Mouse (Mus musculus) heart, embryonic 14.5 days (tissue): Measurements from ENCODE around the gene Ebf1. TPM values are rescaled to one million over a fixed set of nuclear protein-coding genes. Genes with fewer than 3 reads are reported as not detected.

Experiments
- ATAC-seq: fragments of 200-750 bp; cut with Nextera tagmentation; 2 replicates; pipeline ENCODE4 v1.8.0; 2017; ENCODE audit warnings: low read depth, moderate TSS enrichment; ENCODE audit not compliant: insufficient number of reproducible peaks, insufficient read depth, low FRiP score
- H3K27ac ChIP-seq, 2 experiments: fragments of 200-500 bp in 1 of 2; fragments of 300-500 bp in 1 of 2; sonication (generic) in 1 of 2; replicated peaks in 1 of 2; 2 replicates each; pipeline ENCODE4 v1.5.1; 2012 to 2014; ENCODE audit warnings: low read depth in 2 of 2, low read length in 2 of 2, control low read depth in 1 of 2, mild to moderate bottlenecking in 1 of 2, mixed read lengths in 1 of 2; ENCODE audit not compliant: control insufficient read depth in 1 of 2, insufficient read depth in 1 of 2
- H3K27me3 ChIP-seq: fragments of 300-500 bp; sonication (generic); 2 replicates; pipeline ENCODE4 v1.6.1; 2014; ENCODE audit warnings: mild to moderate bottlenecking, low read length, control low read depth; ENCODE audit not compliant: control insufficient read depth, insufficient read depth
- H3K36me3 ChIP-seq: fragments of 300-500 bp; sonication (generic); 2 replicates; pipeline ENCODE4 v1.6.1; 2014; ENCODE audit warnings: mild to moderate bottlenecking, control low read depth, low read length, mixed read lengths; ENCODE audit not compliant: control insufficient read depth, insufficient read depth
- H3K4me1 ChIP-seq, 2 experiments: fragments of 200-500 bp in 1 of 2; fragments of 300-500 bp in 1 of 2; sonication (generic) in 1 of 2; 2 replicates each; pipeline ENCODE4 v1.6.1; 2012 to 2014; ENCODE audit warnings: low read length in 2 of 2, control low read depth in 1 of 2, mixed read lengths in 1 of 2; ENCODE audit not compliant: control insufficient read depth in 2 of 2, insufficient read depth in 2 of 2
- H3K4me2 ChIP-seq: fragments of 300-500 bp; sonication (generic); 2 replicates; pipeline ENCODE4 v1.6.1; 2014; ENCODE audit warnings: mild to moderate bottlenecking, low read length
- H3K4me3 ChIP-seq, 2 experiments: fragments of 200-500 bp in 1 of 2; fragments of 300-500 bp in 1 of 2; sonication (generic) in 1 of 2; 2 replicates each; pipeline ENCODE4 v1.5.1; 2012 to 2014; ENCODE audit warnings: low read length in 2 of 2, mild to moderate bottlenecking in 2 of 2, control low read depth in 1 of 2, low read depth in 1 of 2, moderate library complexity in 1 of 2; ENCODE audit not compliant: control insufficient read depth in 1 of 2, insufficient read depth in 1 of 2
- H3K9ac ChIP-seq: fragments of 300-500 bp; sonication (generic); 2 replicates; pipeline ENCODE4 v1.6.1; 2014; ENCODE audit warnings: mild to moderate bottlenecking, low read length
- H3K9me3 ChIP-seq: fragments of 300-500 bp; sonication (generic); 2 replicates; pipeline ENCODE4 v1.6.1; 2016; ENCODE audit warnings: low read length, control low read depth; ENCODE audit not compliant: control insufficient read depth
- WGBS: fragments of 180-500 bp; shearing (Covaris S2); extraction: QIAGEN DNeasy Blood & Tissue Kit; methylation state at CpG from one replicate; pipeline ENCODE4 v1.1.7; 2014; 5-methylcytosine and 5-hydroxymethylcytosine counted together
- polyA plus RNA-seq: library from polyadenylated mRNA; unstranded; fragments of >200 nt; fragmentation: Nextera tagmentation; extraction: Ambion mirVana; gene quantifications from 2 replicates; pipeline ENCODE4 v1.2.1, GENCODE M21; 2014

The Ebf1 gene
- polyA plus RNA-seq, 1 experiment from 2014 or later, result 17.0 TPM

- peak overlapping the region in 1 of 2 experiments; percentile 26; a peak in 3 of 4 replicates for H3K27ac ChIP-seq
- 3% methylated on average over 41 of the region's 41 CpGs for WGBS
- peaks cover 5 to 11% of the 10 kb centered on the region in 2 experiments for H3K4me1 ChIP-seq
- peak overlapping the region; percentile 88 for H3K4me2 ChIP-seq
- peaks cover 41% of the 10 kb centered on the region for H3K27me3 ChIP-seq
- H3K36me3 ChIP-seq, result 0 out of 2 replicates have a peak, but pooled peaks cover 4% of the 10 kb centered on the region
- H3K9me3 ChIP-seq, result peaks cover 4% of the 10 kb centered on the region; the same call in 1 of the 2 replicates
- peak overlapping the region; percentile 45 to 70 for H3K4me3 ChIP-seq
- peak overlapping the region; percentile 83 for H3K9ac ChIP-seq
- no peak for ATAC-seq
Observed at GRCm38 (mm10) chr11:44619887-44620693, 3.0 kb downstream of the Ebf1 start.

- H3K27ac ChIP-seq, result no peak overlapping the region
Observed at GRCm38 (mm10) chr11:44620694-44621446, 3.8 kb downstream of the Ebf1 start.

GRCm38 (mm10) chr11:44621615-44622014 lies 4.5 kb downstream of the Ebf1 start:
- Histone ChIP-seq H3K27me3 (peaks cover 26% of the 10 kb centered on the region), H3K4me3 (no peak overlapping the region), H3K4me1 (peaks cover 5 to 11% of the 10 kb centered on the region in 2 experiments), H3K4me2 (peak overlapping the region; percentile 88; the same call in 1 of the 2 replicates), H3K9ac (no peak overlapping the region), H3K9me3 (peaks cover 4% of the 10 kb centered on the region; the same call in 1 of the 2 replicates), H3K27ac (no peak overlapping the region), H3K36me3 (0 out of 2 replicates have a peak, but pooled peaks cover 4% of the 10 kb centered on the region)
- ATAC-seq, result no peak
- 59% methylated on average over 10 of the region's 10 CpGs for WGBS

More at GRCm38 (mm10) chr11:44620694-44621446, 3.8 kb downstream of the Ebf1 start:
- no peak for ATAC-seq
- H3K27me3 ChIP-seq, result peaks cover 33% of the 10 kb centered on the region
- H3K4me1 ChIP-seq, result peaks cover 5 to 11% of the 10 kb centered on the region in 2 experiments
- H3K9me3 ChIP-seq, result peaks cover 4% of the 10 kb centered on the region; the same call in 1 of the 2 replicates
- H3K9ac ChIP-seq, result peak overlapping the region; percentile 83
- peak overlapping the region; percentile 88 for H3K4me2 ChIP-seq
- 50% methylated on average over 18 of the region's 19 CpGs for WGBS
- H3K36me3 ChIP-seq, result 0 out of 2 replicates have a peak, but pooled peaks cover 4% of the 10 kb centered on the region
- peak overlapping the region in 1 of 2 experiments; percentile 70; a peak in 2 of 4 replicates for H3K4me3 ChIP-seq

GRCm38 (mm10) chr11:44622023-44622731 lies 5.1 kb downstream of the Ebf1 start:
- Histone ChIP-seq H3K36me3 (0 out of 2 replicates have a peak, but pooled peaks cover 4% of the 10 kb centered on the region), H3K27me3 (peaks cover 24% of the 10 kb centered on the region), H3K9me3 (peaks cover 4% of the 10 kb centered on the region; the same call in 1 of the 2 replicates), H3K27ac (no peak overlapping the region), H3K9ac (no peak overlapping the region), H3K4me3 (no peak overlapping the region), H3K4me1 (peaks cover 5 to 11% of the 10 kb centered on the region in 2 experiments), H3K4me2 (no peak overlapping the region)
- WGBS, result 46% methylated on average over 11 of the region's 11 CpGs
- ATAC-seq, result no peak

GRCm38 (mm10) chr11:44624564-44624963 lies 7.4 kb downstream of the Ebf1 start:
- Histone ChIP-seq H3K27me3 (peaks cover 17% of the 10 kb centered on the region), H3K4me1 (peaks cover 5 to 10% of the 10 kb centered on the region in 2 experiments), H3K9ac (no peak overlapping the region), H3K4me3 (no peak overlapping the region), H3K36me3 (0 out of 2 replicates have a peak, but pooled peaks cover 4% of the 10 kb centered on the region), H3K9me3 (peaks cover 4% of the 10 kb centered on the region; the same call in 1 of the 2 replicates), H3K4me2 (no peak overlapping the region), H3K27ac (no peak overlapping the region)
- ATAC-seq, result no peak
- WGBS, result 41% methylated on average over 5 of the region's 5 CpGs

GRCm38 (mm10) chr11:44626065-44626464 lies 8.9 kb downstream of the Ebf1 start:
- H3K4me1 ChIP-seq, result peaks cover 2 to 4% of the 10 kb centered on the region in 2 experiments; a peak in 2 of 4 replicates
- H3K9me3 ChIP-seq, result peaks cover 4% of the 10 kb centered on the region; the same call in 1 of the 2 replicates
- no peak for ATAC-seq
- H3K36me3 ChIP-seq, result 0 out of 2 replicates have a peak, but pooled peaks cover 4% of the 10 kb centered on the region
- H3K9ac ChIP-seq, result no peak overlapping the region
- no peak overlapping the region for H3K27ac ChIP-seq
- H3K4me2 ChIP-seq, result no peak overlapping the region
- WGBS, result 84% methylated on average over 10 of the region's 10 CpGs
- H3K4me3 ChIP-seq, result no peak overlapping the region
- peaks cover 6% of the 10 kb centered on the region for H3K27me3 ChIP-seq

GRCm38 (mm10) chr11:44628412-44628811 lies 11.3 kb downstream of the Ebf1 start:
- Histone ChIP-seq H3K27ac (no peak overlapping the region), H3K4me1 (peaks cover 4 to 6% of the 10 kb centered on the region in 2 experiments; a peak in 2 of 4 replicates), H3K36me3 (no peaks in the 10 kb centered on the region), H3K27me3 (no peaks in the 10 kb centered on the region), H3K4me3 (no peak overlapping the region), H3K9me3 (no peaks in the 10 kb centered on the region), H3K9ac (no peak overlapping the region), H3K4me2 (no peak overlapping the region)
- ATAC-seq, result no peak
- 71% methylated on average over 4 of the region's 4 CpGs for WGBS
